Mouse (Mus musculus): ENCODE measurements around the gene Pard3.

DNA sequence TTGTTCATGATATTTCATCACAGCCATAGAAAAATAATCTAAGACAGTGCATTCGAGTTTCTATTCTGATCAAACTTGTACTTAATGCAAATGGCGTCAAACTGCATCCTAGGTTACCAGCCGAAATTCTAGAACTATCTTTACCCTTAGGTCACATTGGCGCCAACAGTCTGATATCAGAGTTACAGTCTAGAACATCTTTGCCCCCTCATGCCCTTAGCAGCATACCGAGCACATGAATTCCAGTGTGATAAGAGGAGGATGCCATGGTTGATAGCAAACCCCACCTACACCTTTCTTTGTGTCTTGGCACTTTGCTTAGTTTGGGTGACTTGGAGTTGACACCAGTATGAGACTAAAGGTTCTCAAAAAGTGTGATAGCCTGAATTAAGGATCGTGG, 197.4 kb downstream of the Pard3 start:
- TF ChIP-seq CTCF (IDR thresholded peaks at IDR 0.05; ENCODE audit: low read depth): no peak
- TF ChIP-seq EP300 (optimal IDR thresholded peaks at IDR 0.05): no peak

All from stomach, postnatal 0 days (tissue).